Mouse (Mus musculus): ENCODE data around the gene Col16a1. TPM values are rescaled to one million over a fixed set of nuclear protein-coding genes. Genes with fewer than 3 reads are reported as not detected.

Col16a1 gene
- polyA plus RNA-seq, 1 experiment = 12.7 TPM

DNA sequence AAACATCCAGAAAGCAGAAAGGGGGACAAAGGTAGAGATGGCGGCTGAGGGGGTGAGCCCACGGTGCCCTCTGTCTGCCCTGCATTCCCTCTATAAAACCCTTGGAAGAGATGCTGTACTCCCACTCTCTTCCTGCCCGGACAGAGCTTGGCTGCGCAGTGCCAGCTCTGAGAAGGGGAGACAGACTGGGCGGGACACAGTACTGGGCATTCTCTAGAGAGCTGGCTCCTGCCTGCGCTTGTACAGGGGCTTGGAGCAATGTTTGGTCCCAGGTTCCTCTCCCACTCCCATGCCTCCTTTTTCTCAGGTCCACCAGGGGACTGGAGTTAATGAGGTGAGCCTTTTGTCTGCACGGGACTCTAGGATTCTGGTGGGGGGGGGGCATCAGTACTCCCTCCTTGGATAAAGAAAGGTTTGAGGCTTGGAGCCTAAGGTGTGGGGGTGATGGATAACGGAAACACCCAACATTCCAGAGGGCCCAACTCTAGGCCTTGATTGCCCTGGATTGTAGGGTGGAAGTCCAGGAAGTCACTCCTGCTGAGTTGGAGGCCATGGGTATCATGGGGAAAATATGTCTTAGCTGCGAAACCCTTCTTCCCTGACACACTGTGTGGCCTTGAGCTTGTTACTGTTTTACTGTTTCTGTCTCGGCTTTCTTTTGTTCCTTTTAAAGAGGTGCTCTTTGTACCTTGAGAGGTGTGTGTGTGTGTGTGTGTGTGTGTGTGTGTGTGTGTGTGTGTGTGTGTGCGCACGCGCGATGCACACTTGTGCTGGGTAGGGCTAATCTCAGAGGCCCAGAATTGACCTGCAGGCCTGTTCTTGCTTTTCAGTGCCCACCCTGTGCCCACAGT, 7.7 kb downstream of the Col16a1 start:
- no peak overlapping the region for H3K27ac ChIP-seq (ENCODE audit: insufficient read depth, low read depth, low read length)
- no peaks in the 10 kb centered on the region for H3K27me3 ChIP-seq (replicated peaks; ENCODE audit: control insufficient read depth, insufficient read depth, low read length)
- no peak overlapping the region for H3K4me3 ChIP-seq (ENCODE audit: insufficient read depth, low read depth, low read length)
- 73% methylated on average over 14 of the region's 14 CpGs for WGBS
- H3K36me3 ChIP-seq (ENCODE audit: control insufficient read depth, insufficient read depth, low read length) = no peaks in the 10 kb centered on the region
- 0 out of 2 replicates have a peak, but pooled peaks cover 3% of the 10 kb centered on the region for H3K4me1 ChIP-seq (ENCODE audit: control insufficient read depth, insufficient read depth, low read length)
- peak; percentile 65 for DNase-seq
- no peak for TF ChIP-seq CTCF (conservative IDR thresholded peaks at IDR 0.05; ENCODE audit: insufficient read depth, insufficient read length, low read depth, low read length)
- TF ChIP-seq POLR2A (IDR thresholded peaks at IDR 0.05; ENCODE audit: low read depth, low read length) = no peak

DNA sequence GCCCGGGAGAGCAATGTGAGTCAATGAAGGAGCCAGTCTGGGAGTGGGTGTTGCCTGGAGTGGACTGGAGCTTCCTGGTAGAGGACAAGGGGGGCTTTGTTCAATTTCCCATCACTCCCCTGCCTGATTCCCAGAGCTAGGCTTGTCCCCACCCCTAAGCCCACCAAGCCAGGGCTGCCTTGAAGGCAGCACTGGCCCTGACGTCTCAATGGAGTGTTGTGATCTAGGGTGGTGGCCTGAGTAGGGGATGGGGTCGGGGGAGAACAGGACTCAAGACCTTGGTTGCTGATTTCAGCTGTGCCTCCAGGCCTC, 8.3 kb downstream of the Col16a1 start:
- Histone ChIP-seq H3K27me3 (replicated peaks; ENCODE audit: control insufficient read depth, insufficient read depth, low read length) (no peaks in the 10 kb centered on the region), H3K36me3 (ENCODE audit: control insufficient read depth, insufficient read depth, low read length) (no peaks in the 10 kb centered on the region), H3K4me3 (ENCODE audit: insufficient read depth, low read depth, low read length) (no peak overlapping the region), H3K4me1 (ENCODE audit: control insufficient read depth, insufficient read depth, low read length) (0 out of 2 replicates have a peak, but pooled peaks cover 3% of the 10 kb centered on the region), H3K27ac (ENCODE audit: insufficient read depth, low read depth, low read length) (no peak overlapping the region)
- WGBS = 93% methylated on average over 3 of the region's 3 CpGs
- no peak for DNase-seq
- TF ChIP-seq CTCF (conservative IDR thresholded peaks at IDR 0.05; ENCODE audit: insufficient read depth, insufficient read length, low read depth, low read length) (no peak), POLR2A (IDR thresholded peaks at IDR 0.05; ENCODE audit: low read depth, low read length) (no peak)

DNA sequence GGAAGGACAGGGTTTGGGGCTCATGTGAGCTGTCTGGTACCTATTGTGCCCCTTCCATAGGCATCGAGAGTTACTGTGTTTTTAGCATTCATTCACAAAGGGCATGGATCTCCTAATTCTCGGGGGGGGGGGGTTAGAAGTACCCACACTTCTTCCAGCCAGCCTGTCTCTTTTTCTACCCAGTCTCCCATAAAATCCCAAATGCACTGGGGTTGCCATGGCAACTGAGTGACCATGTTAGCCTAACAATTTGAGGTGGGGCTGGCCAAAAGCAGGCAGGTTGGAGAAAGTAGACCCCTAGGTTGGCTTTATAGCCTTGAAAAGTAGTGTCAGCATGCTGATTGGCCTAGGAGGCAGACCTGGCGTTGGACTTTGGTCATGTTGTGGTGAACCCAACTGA, 8.8 kb downstream of the Col16a1 start:
- Histone ChIP-seq H3K27ac (ENCODE audit: insufficient read depth, low read depth, low read length) (no peak overlapping the region), H3K4me1 (ENCODE audit: control insufficient read depth, insufficient read depth, low read length) (0 out of 2 replicates have a peak, but pooled peaks cover 3% of the 10 kb centered on the region), H3K27me3 (replicated peaks; ENCODE audit: control insufficient read depth, insufficient read depth, low read length) (no peaks in the 10 kb centered on the region), H3K4me3 (ENCODE audit: insufficient read depth, low read depth, low read length) (no peak overlapping the region), H3K36me3 (ENCODE audit: control insufficient read depth, insufficient read depth, low read length) (no peaks in the 10 kb centered on the region)
- peak; percentile 49 for DNase-seq
- no peak for TF ChIP-seq CTCF (conservative IDR thresholded peaks at IDR 0.05; ENCODE audit: insufficient read depth, insufficient read length, low read depth, low read length)
- WGBS = 73% methylated on average over 3 of the region's 3 CpGs

DNA sequence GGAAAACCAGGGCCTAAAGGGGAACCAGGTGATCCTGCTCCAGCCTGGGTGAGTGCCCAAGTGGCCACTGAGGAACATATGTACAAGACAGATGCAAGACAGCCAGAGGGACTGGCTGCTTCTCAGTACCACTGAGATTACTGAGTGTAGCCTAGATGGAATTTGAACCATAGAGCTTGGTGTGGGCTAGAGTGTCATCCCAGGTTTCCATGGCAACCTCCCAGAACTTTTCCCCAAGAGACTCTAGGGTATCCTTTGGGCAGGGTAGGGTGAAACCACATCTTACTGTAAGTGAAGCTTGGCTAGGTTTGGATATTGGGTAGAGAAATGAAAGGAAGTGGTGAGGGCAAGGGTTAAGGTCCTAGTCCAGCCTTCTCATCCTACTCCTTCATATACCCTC, 13.3 kb downstream of the Col16a1 start:
- H3K27ac ChIP-seq (ENCODE audit: insufficient read depth, low read depth, low read length) = no peak overlapping the region
- DNase-seq = no peak
- no peak for TF ChIP-seq CTCF (conservative IDR thresholded peaks at IDR 0.05; ENCODE audit: insufficient read depth, insufficient read length, low read depth, low read length)
- no peak for TF ChIP-seq POLR2A (IDR thresholded peaks at IDR 0.05; ENCODE audit: low read depth, low read length)

DNA sequence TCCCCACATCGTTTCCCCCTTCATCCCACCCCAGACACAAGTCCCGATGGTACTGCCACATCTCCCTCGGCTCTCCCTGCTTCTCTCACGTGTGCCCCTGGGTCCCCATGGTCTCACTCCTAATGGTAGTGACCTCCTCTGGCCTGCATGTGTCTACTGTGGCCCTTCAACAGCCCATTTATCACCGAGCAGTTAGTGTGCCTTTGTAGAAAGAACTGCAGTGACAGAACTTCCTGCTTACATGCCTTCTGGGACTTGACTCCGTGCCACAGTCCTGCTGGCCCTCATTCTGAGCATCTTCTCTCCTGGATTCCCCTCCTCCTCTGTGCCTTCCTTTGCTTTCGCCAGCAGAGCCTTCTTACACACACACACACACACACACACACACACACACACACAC, 15.6 kb downstream of the Col16a1 start:
- no peak for TF ChIP-seq CTCF (conservative IDR thresholded peaks at IDR 0.05; ENCODE audit: insufficient read depth, insufficient read length, low read depth, low read length)
- no peak for TF ChIP-seq POLR2A (IDR thresholded peaks at IDR 0.05; ENCODE audit: low read depth, low read length)
- Histone ChIP-seq H3K4me1 (ENCODE audit: control insufficient read depth, insufficient read depth, low read length) (peaks cover 5% of the 10 kb centered on the region), H3K4me3 (ENCODE audit: insufficient read depth, low read depth, low read length) (no peak overlapping the region), H3K27me3 (replicated peaks; ENCODE audit: control insufficient read depth, insufficient read depth, low read length) (no peaks in the 10 kb centered on the region), H3K36me3 (ENCODE audit: control insufficient read depth, insufficient read depth, low read length) (no peaks in the 10 kb centered on the region), H3K27ac (ENCODE audit: insufficient read depth, low read depth, low read length) (no peak overlapping the region)
- no peak for DNase-seq
- 60% methylated on average over 7 of the region's 7 CpGs for WGBS

More for the DNA sequence above, 13.3 kb downstream of the Col16a1 start:
- Histone ChIP-seq H3K4me1 (ENCODE audit: control insufficient read depth, insufficient read depth, low read length) (peaks cover 7% of the 10 kb centered on the region), H3K4me3 (ENCODE audit: insufficient read depth, low read depth, low read length) (no peak overlapping the region), H3K27me3 (replicated peaks; ENCODE audit: control insufficient read depth, insufficient read depth, low read length) (no peaks in the 10 kb centered on the region), H3K36me3 (ENCODE audit: control insufficient read depth, insufficient read depth, low read length) (no peaks in the 10 kb centered on the region)

DNA sequence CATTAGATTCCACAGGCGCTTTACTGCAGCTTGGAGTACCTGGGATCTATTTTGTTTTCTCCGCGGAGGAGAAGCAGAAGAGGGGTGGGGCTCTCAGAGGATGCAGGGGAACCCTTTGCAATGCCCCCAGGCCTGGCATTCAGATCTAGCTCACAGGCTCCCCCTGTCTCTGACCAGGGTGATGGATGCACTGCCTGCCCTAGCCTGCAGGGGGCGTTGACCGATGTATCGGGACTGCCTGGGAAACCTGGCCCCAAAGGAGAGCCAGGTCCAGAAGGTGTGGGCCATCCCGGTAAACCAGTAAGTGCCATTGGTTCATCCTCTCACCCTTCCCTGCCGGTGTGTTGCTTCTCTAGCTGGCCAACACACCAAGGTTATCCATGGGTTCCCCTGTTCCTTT, 19.2 kb downstream of the Col16a1 start:
- 22% methylated on average over 8 of the region's 8 CpGs for whole genome bisulfite sequencing
- no peak overlapping the region for H3K27ac ChIP-seq (ENCODE audit: insufficient read depth, low read depth, low read length)
- no peaks in the 10 kb centered on the region for H3K36me3 ChIP-seq (ENCODE audit: control insufficient read depth, insufficient read depth, low read length)
- H3K27me3 ChIP-seq (replicated peaks; ENCODE audit: control insufficient read depth, insufficient read depth, low read length) = no peaks in the 10 kb centered on the region
- peak; percentile 38 for DNase-seq
- no peak overlapping the region for H3K4me3 ChIP-seq (ENCODE audit: insufficient read depth, low read depth, low read length)
- peak; percentile 70 for TF ChIP-seq CTCF (conservative IDR thresholded peaks at IDR 0.05; ENCODE audit: insufficient read depth, insufficient read length, low read depth, low read length)
- no peak for TF ChIP-seq POLR2A (IDR thresholded peaks at IDR 0.05; ENCODE audit: low read depth, low read length)
- H3K4me1 ChIP-seq (ENCODE audit: control insufficient read depth, insufficient read depth, low read length) = peaks cover 2% of the 10 kb centered on the region

DNA sequence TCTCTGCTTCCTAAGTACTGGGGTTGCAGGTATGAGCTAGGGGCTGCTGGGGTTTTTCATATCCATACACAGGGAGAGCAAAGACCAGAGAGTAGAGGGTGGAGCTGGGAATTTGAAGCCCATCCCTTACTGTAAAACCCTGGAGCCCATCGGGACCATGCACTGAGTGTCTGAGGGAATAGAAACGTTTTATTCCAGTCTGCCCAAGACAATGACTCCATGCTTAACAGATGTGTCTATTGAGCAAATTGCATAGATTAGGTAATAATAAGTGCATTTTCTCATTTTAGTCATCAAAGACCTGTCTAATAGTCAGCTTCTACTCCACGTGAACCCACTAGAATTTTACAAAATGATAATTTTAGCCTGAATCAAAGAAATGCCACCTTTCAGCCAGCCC, 22.9 kb downstream of the Col16a1 start:
- TF ChIP-seq CTCF (conservative IDR thresholded peaks at IDR 0.05; ENCODE audit: insufficient read depth, insufficient read length, low read depth, low read length) (no peak), POLR2A (IDR thresholded peaks at IDR 0.05; ENCODE audit: low read depth, low read length) (no peak)

More for the DNA sequence above, 22.9 kb downstream of the Col16a1 start:
- H3K27me3 ChIP-seq (replicated peaks; ENCODE audit: control insufficient read depth, insufficient read depth, low read length) = no peaks in the 10 kb centered on the region
- WGBS = 77% methylated on average over 3 of the region's 3 CpGs
- no peak for DNase-seq
- no peaks in the 10 kb centered on the region for H3K36me3 ChIP-seq (ENCODE audit: control insufficient read depth, insufficient read depth, low read length)
- H3K4me1 ChIP-seq (ENCODE audit: control insufficient read depth, insufficient read depth, low read length) = peaks cover 4% of the 10 kb centered on the region; the same call in 1 of the 2 replicates
- no peak overlapping the region for H3K4me3 ChIP-seq (ENCODE audit: insufficient read depth, low read depth, low read length)
- no peak overlapping the region for H3K27ac ChIP-seq (ENCODE audit: insufficient read depth, low read depth, low read length)
